Mouse (Mus musculus) myocyte (in vitro differentiated cells): ENCODE data around the gene Zmynd8.

Experiments used
- CEBPB ChIP-seq: IDR thresholded peaks from 2 replicates; pipeline ENCODE4 v1.6.1; 2011; ENCODE audit warnings: mild to moderate bottlenecking, moderate library complexity; ENCODE audit not compliant: poor library complexity, insufficient read depth, severe bottlenecking
- MAX ChIP-seq: IDR thresholded peaks from one replicate; pipeline ENCODE4 v1.6.1; 2011; ENCODE audit warnings: low read depth, mild to moderate bottlenecking, control low read depth
- MYOD1 ChIP-seq, 3 experiments: IDR thresholded peaks; one replicate each; pipeline ENCODE4 v1.6.1; 2011; ENCODE audit warnings: control low read depth in 2 of 3, low read depth in 2 of 3, mild to moderate bottlenecking in 2 of 3, moderate library complexity in 1 of 3; ENCODE audit not compliant: insufficient read length in 2 of 3, control insufficient read depth in 1 of 3
- MYOG ChIP-seq, 3 experiments: IDR thresholded peaks; one replicate each; pipeline ENCODE4 v1.6.1; 2011; ENCODE audit warnings: control low read depth in 2 of 3, low read depth in 2 of 3, mild to moderate bottlenecking in 2 of 3; ENCODE audit not compliant: insufficient read length in 2 of 3, control insufficient read depth in 1 of 3, insufficient read depth in 1 of 3
- POLR2A ChIP-seq: IDR thresholded peaks from one replicate; pipeline ENCODE4 v1.6.1; 2011; ENCODE audit warnings: low read depth, mild to moderate bottlenecking, control low read depth, moderate library complexity; ENCODE audit not compliant: insufficient read length
- REST ChIP-seq: IDR thresholded peaks from one replicate; pipeline ENCODE4 v1.6.1; 2011; ENCODE audit warnings: mild to moderate bottlenecking, control low read depth, moderate library complexity; ENCODE audit not compliant: insufficient read depth, insufficient read length
- TCF12 ChIP-seq: IDR thresholded peaks from one replicate; pipeline ENCODE4 v1.6.1; 2011; ENCODE audit warnings: mild to moderate bottlenecking, control low read depth; ENCODE audit not compliant: poor library complexity, insufficient read depth, severe bottlenecking
- TCF3 ChIP-seq: IDR thresholded peaks from one replicate; pipeline ENCODE4 v1.6.1; 2011; ENCODE audit warnings: low read depth, control low read depth; ENCODE audit not compliant: insufficient read length

DNA sequence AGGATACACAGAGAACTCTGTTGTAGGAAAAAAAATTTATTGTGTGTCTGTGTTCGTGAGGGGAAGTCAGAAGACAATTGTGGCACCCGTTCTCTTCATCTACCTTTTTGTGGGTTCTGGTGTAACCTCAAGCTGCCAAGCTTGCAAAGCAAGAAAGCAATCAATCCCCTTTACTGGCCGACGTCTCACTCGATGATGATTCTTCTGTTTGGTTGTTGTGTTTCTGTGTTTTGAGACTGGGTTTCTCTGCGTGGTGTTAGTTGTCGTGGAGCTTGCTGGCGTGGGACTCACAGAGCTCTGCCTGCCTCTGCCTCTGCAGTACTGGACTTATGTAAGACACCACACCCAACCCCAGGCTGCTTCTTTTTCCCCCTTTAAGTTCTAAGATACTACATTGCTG, 24.9 kb upstream of the Zmynd8 start:
- TF ChIP-seq MAX (no peak), TCF3 (no peak), TCF12 (no peak), POLR2A (no peak), MYOD1 (IDR thresholded peaks at IDR 0.05; ENCODE audit: control insufficient read depth in 1 of 3, insufficient read length in 2 of 3, low read depth in 2 of 3) (no peak), CEBPB (no peak), MYOG (IDR thresholded peaks at IDR 0.05; ENCODE audit: control insufficient read depth in 1 of 3, insufficient read depth in 1 of 3, insufficient read length in 2 of 3, low read depth in 2 of 3) (no peak), REST (no peak)
